Mouse (Mus musculus) hindbrain, embryonic 10.5 days (tissue): ENCODE measurements around the gene Patl2. TPM values are rescaled to one million over a fixed set of nuclear protein-coding genes. Genes with fewer than 3 reads are reported as not detected.
"Not testable (repeated sequence)": the region's sequence is repeated elsewhere in the genome, so short reads cannot be mapped to it uniquely, and the experiment has no call there.

Experiments
- DNase-seq: peaks from one replicate; pipeline ENCODE4 v3.0.0-alpha.2; 2017; ENCODE audit warnings: low spot score
- H3K27ac ChIP-seq: fragments of 300-500 bp; sonication (generic); 2 replicates; pipeline ENCODE4 v1.5.1; 2016; ENCODE audit warnings: mild to moderate bottlenecking, moderate library complexity
- H3K27me3 ChIP-seq: fragments of 300-500 bp; sonication (generic); 2 replicates; pipeline ENCODE4 v1.6.1; 2016; ENCODE audit warnings: mild to moderate bottlenecking; ENCODE audit not compliant: poor library complexity, insufficient read depth, severe bottlenecking
- H3K36me3 ChIP-seq: fragments of 300-500 bp; sonication (generic); 2 replicates; pipeline ENCODE4 v1.6.1; 2016; ENCODE audit warnings: mild to moderate bottlenecking, moderate library complexity
- H3K4me1 ChIP-seq: fragments of 300-500 bp; sonication (generic); replicated peaks from 2 replicates; pipeline ENCODE4 v1.6.1; 2016; ENCODE audit warnings: mild to moderate bottlenecking
- H3K4me3 ChIP-seq: fragments of 300-500 bp; sonication (generic); 2 replicates; pipeline ENCODE4 v1.5.1; 2016; ENCODE audit warnings: mild to moderate bottlenecking, moderate library complexity
- H3K9me3 ChIP-seq: fragments of 300-500 bp; sonication (generic); 2 replicates; pipeline ENCODE4 v1.6.1; 2016; ENCODE audit warnings: mild to moderate bottlenecking, moderate library complexity
- WGBS: fragments of 180-500 bp; shearing (Covaris S2); methylation state at CpG from one replicate; pipeline ENCODE4 v1.1.7; 2016; 5-methylcytosine and 5-hydroxymethylcytosine counted together
- polyA plus RNA-seq: library from polyadenylated mRNA; unstranded; fragments of >200 nt; fragmentation: Nextera tagmentation; extraction: Ambion mirVana; gene quantifications from 2 replicates; pipeline ENCODE4 v1.2.1, GENCODE M21; 2016

Patl2 gene
- polyA plus RNA-seq: not detected in 2 replicates

GRCm38 (mm10) chr2:122186106-122186505, at the start of gene Patl2, which contains the start of gene Terb2:
Gene Patl2 (minus strand): TSS chr2:122186189.
Gene Terb2 (plus strand): TSS chr2:122186272.
- WGBS: 81% methylated on average over 17 of the region's 17 CpGs
- no peak within 1 kb of the TSS for H3K27ac ChIP-seq
- no peaks in the 10 kb centered on the region for H3K27me3 ChIP-seq
- no peak for DNase-seq
- H3K4me1 ChIP-seq: no peaks in the 10 kb centered on the region
- H3K4me3 ChIP-seq: no peak within 1 kb of the TSS
- no peaks in the 10 kb centered on the region for H3K9me3 ChIP-seq
- H3K36me3 ChIP-seq: no peaks in the 10 kb centered on the region

- Histone ChIP-seq H3K36me3 (no peaks in the 10 kb centered on the region), H3K4me3 (peak overlapping the region; percentile 65), H3K27ac (no peak overlapping the region; the same call in 1 of the 2 replicates), H3K4me1 (peaks cover 21% of the 10 kb centered on the region), H3K9me3 (no peaks in the 10 kb centered on the region), H3K27me3 (peaks cover 5% of the 10 kb centered on the region; the same call in 1 of the 2 replicates)
- no peak for DNase-seq
- 87% methylated on average over 2 of the region's 2 CpGs for WGBS
Measured at GRCm38 (mm10) chr2:122235425-122235824, 49.4 kb upstream of the Patl2 start.

DNA sequence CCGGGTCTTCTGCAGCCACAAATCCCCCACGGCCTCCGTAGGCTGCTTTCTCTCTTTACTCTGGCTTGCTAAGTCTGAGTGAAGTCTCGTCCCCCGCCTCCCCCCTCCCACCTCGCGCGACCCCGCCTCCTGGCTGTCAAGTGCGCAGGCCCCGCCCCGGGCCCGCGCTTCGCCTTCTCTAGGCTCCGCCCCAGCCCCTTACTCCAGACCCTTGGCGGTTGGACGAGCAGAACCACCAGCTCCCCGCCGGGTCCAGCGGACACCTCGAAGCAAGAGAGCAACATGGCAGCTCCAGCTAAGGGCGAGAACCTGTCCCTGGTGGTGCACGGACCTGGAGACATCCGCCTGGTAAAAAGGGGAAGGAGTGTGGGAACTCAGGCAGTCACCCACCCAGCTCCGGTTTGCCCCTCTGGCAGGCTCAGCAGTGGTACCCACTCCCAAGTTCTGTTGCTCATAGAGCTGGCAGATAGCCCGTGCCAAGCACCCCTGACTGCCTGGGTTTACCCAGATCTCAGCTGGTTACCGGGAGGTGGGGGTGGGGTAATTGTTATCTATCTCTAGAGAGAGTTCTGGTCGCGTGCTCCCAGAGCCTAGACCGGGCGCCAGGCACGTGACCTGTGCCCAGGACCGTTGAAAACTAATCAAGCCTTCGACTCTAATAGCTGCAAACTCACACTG, 48.8 kb upstream of the Patl2 start, which contains the start of gene Sord:
Sord (plus strand) TSS at position 139 of the 678 bp plus-strand sequence.
- Histone ChIP-seq H3K36me3 (no peaks in the 10 kb centered on the region), H3K27ac (peak within 1 kb of the TSS; percentile 86), H3K4me3 (peak within 1 kb of the TSS; percentile 65), H3K9me3 (no peaks in the 10 kb centered on the region), H3K4me1 (peaks cover 21% of the 10 kb centered on the region), H3K27me3 (peaks cover 5% of the 10 kb centered on the region; the same call in 1 of the 2 replicates)
- DNase-seq: peak; percentile 94
- under 1% methylated on average over 35 of the region's 35 CpGs for WGBS

DNA sequence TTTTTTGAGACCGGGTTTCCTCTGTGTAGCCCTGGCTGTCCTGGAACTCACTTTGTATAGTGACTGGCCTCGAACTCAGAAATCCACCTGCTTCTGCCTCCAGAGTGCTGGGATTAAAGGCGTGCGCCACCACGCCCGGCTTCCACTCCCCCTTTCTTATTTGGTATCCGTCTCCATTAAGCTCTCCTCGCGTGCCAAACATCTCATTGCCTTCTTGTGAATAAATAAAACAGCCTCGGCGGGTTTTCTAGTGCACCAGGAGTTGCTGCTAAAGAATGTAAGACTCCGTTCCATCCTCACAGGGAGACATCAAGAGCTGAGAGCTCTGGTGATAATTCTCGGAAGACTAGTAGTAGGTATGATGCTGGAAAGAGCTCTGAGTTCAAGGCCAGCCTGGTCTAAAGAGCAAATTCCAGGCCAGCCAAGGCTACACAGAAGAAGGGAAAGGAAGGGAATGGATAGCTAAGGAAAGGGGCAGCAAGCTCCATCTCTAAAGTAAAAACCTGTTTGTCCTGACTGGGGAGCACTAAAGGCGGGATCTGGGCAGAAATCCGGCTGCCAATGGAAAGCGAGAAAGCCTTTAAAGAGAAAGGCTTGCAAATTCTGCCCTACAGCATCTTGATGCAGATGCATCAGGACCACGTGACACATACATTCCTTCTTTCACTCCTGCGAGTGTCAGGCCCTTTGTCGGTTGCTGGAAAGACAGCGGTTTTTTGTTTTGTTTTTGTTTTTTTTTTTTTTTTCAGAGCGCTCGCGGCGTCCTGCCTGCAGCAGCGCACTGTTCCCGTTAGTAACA, 48.0 kb upstream of the Patl2 start:
- peaks cover 21% of the 10 kb centered on the region for H3K4me1 ChIP-seq
- peak overlapping the region; percentile 86 for H3K27ac ChIP-seq
- no peaks in the 10 kb centered on the region for H3K9me3 ChIP-seq
- WGBS: 7% methylated on average over 26 of the region's 26 CpGs
- peak overlapping the region; percentile 65 for H3K4me3 ChIP-seq
- no peaks in the 10 kb centered on the region for H3K36me3 ChIP-seq
- no peak for DNase-seq
- H3K27me3 ChIP-seq: peaks cover 5% of the 10 kb centered on the region; the same call in 1 of the 2 replicates

DNA sequence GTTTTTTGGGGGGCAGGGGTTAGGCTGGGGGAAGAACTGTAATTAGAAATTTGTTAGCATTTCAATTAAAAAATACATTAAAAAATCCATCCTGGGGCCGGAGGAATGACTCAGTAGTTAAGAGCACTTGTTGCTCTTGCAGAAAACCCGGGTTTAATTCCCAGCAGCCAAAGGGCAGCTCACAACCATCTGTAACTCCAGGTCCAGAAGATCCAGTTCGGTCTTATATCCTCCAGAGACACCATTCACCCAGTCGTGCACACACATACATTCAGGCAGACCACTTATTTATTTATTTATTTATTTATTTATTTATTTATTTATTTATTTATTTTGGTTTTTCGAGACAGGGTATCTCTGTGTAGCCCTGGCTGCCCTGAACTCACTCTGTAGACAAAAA, 47.4 kb upstream of the Patl2 start:
- no peak for DNase-seq
- no peak overlapping the region for H3K4me3 ChIP-seq
- no peaks in the 10 kb centered on the region for H3K36me3 ChIP-seq
- H3K9me3 ChIP-seq: no peaks in the 10 kb centered on the region
- H3K27ac ChIP-seq: no peak overlapping the region; the same call in 1 of the 2 replicates
- 54% methylated on average over 5 of the region's 5 CpGs for WGBS
- peaks cover 21% of the 10 kb centered on the region for H3K4me1 ChIP-seq
- H3K27me3 ChIP-seq: peaks cover 5% of the 10 kb centered on the region; the same call in 1 of the 2 replicates

GRCm38 (mm10) chr2:122231616-122232015, 45.6 kb upstream of the Patl2 start:
- Histone ChIP-seq H3K4me3 (no peak overlapping the region), H3K4me1 (peaks cover 21% of the 10 kb centered on the region), H3K27me3 (peaks cover 5% of the 10 kb centered on the region; the same call in 1 of the 2 replicates), H3K27ac (no peak overlapping the region), H3K9me3 (no peaks in the 10 kb centered on the region), H3K36me3 (no peaks in the 10 kb centered on the region)
- WGBS: 69% methylated on average over 9 of the region's 9 CpGs
- no peak for DNase-seq

DNA sequence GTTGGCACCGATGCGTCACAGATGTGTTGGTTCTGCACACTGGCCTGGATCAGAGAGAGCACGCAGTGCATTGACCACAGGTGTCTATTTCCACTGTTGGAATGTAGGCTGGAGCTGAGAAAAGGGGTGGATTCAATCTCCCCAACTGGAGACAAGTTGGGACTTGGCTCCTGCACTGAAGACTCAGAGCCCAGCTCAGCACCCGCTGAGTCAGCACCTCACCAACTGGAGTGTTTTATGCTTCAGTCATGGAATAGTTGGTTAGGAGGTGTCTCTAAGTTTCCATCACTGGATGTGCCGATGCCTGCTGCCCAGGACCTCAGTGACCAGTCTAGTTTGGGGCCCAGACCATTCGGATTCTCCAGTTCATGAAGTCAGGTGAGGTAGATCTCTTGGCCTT, 44.4 kb upstream of the Patl2 start:
- Histone ChIP-seq H3K27ac (no peak overlapping the region), H3K27me3 (no peaks in the 10 kb centered on the region), H3K36me3 (no peaks in the 10 kb centered on the region), H3K4me3 (no peak overlapping the region), H3K9me3 (no peaks in the 10 kb centered on the region), H3K4me1 (peaks cover 19% of the 10 kb centered on the region)
- no peak for DNase-seq
- 87% methylated on average over 6 of the region's 6 CpGs for WGBS

DNA sequence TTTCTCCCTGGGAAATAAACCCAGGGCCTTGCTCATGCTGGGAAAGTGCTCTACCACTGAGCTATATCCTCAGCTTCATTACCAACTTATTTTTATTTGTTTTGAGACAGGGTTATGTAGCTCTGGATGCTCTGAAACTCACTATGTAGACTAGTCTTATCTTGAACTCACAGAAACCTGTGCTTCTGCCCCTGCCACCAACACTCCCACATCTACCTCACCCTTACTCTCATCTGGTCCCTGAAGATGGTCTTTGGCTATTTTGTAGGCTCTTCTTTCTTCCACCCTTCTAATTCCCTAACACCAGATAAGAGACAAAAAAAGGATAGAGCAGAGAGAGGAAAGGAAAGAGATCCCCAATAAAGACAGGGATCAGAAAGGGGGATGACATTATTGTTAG, 37.7 kb upstream of the Patl2 start:
- H3K27me3 ChIP-seq: no peaks in the 10 kb centered on the region
- H3K27ac ChIP-seq: no peak overlapping the region
- H3K4me3 ChIP-seq: no peak overlapping the region
- DNase-seq: no peak
- no peaks in the 10 kb centered on the region for H3K36me3 ChIP-seq
- no peaks in the 10 kb centered on the region for H3K9me3 ChIP-seq
- H3K4me1 ChIP-seq: no peaks in the 10 kb centered on the region

GRCm38 (mm10) chr2:122222272-122222671, 36.3 kb upstream of the Patl2 start:
- Histone ChIP-seq H3K27ac (no peak overlapping the region), H3K4me3 (no peak overlapping the region), H3K27me3 (no peaks in the 10 kb centered on the region), H3K36me3 (no peaks in the 10 kb centered on the region), H3K9me3 (no peaks in the 10 kb centered on the region), H3K4me1 (no peaks in the 10 kb centered on the region)
- 90% methylated on average over 5 of the region's 5 CpGs for WGBS
- DNase-seq: no peak

GRCm38 (mm10) chr2:122221798-122222197, 35.8 kb upstream of the Patl2 start:
- no peaks in the 10 kb centered on the region for H3K36me3 ChIP-seq
- H3K27me3 ChIP-seq: no peaks in the 10 kb centered on the region
- no peaks in the 10 kb centered on the region for H3K9me3 ChIP-seq
- DNase-seq: no peak
- H3K4me3 ChIP-seq: no peak overlapping the region
- no peak overlapping the region for H3K27ac ChIP-seq
- H3K4me1 ChIP-seq: no peaks in the 10 kb centered on the region
- WGBS: 63% methylated on average over 5 of the region's 5 CpGs

DNA sequence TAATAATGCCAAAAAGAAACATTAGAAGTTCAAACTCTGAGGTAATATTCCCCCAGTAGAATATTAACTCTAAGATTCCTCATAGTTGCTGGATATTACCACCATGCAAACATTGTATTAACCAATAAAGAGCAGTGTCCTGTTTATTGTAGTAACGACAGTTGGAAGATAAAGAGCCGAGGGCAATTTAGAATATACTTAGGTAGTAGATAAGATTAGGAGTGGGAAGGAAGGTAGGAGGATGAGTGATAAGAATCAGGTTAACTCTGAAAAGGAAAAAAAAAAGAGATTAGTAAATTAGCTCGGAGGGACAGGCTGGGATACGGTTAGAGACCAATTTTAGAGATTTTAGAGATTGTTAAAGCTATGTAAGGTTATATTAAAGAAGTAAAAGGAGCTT, 35.4 kb upstream of the Patl2 start:
- Histone ChIP-seq H3K4me1 (no peaks in the 10 kb centered on the region), H3K9me3 (no peaks in the 10 kb centered on the region), H3K27me3 (no peaks in the 10 kb centered on the region), H3K4me3 (no peak overlapping the region), H3K27ac (no peak overlapping the region), H3K36me3 (no peaks in the 10 kb centered on the region)
- 80% methylated on average over 4 of the region's 4 CpGs for WGBS
- no peak for DNase-seq

- H3K27me3 ChIP-seq: no peaks in the 10 kb centered on the region
- no peaks in the 10 kb centered on the region for H3K4me1 ChIP-seq
- H3K9me3 ChIP-seq: no peaks in the 10 kb centered on the region
- whole genome bisulfite sequencing: 86% methylated on average over 2 of the region's 2 CpGs
- no peaks in the 10 kb centered on the region for H3K36me3 ChIP-seq
- no peak for DNase-seq
- H3K27ac ChIP-seq: no peak overlapping the region
- no peak overlapping the region for H3K4me3 ChIP-seq
Measured at GRCm38 (mm10) chr2:122218234-122218633, 32.2 kb upstream of the Patl2 start.

GRCm38 (mm10) chr2:122217075-122217474, 31.1 kb upstream of the Patl2 start:
- WGBS: 94% methylated on average over 4 of the region's 4 CpGs
- H3K4me1 ChIP-seq: not testable (repeated sequence)

More at GRCm38 (mm10) chr2:122217075-122217474, 31.1 kb upstream of the Patl2 start:
- H3K27ac ChIP-seq, H3K36me3 ChIP-seq, H3K4me3 ChIP-seq, H3K27me3 ChIP-seq, DNase-seq, H3K9me3 ChIP-seq: not testable (repeated sequence)
